Mouse (Mus musculus) erythroblast, embryonic 14.5 days (primary cell): Measurements from ENCODE around the gene Pik3r3.

Experiments
- GATA1 ChIP-seq: IDR thresholded peaks from 2 replicates; pipeline ENCODE4 v1.6.1; 2012; ENCODE audit warnings: low read length, inconsistent platforms, mixed read lengths
- TAL1 ChIP-seq: IDR thresholded peaks from 3 replicates; pipeline ENCODE4 v1.6.1; 2012; ENCODE audit warnings: low read length, inconsistent platforms, mixed read lengths

DNA sequence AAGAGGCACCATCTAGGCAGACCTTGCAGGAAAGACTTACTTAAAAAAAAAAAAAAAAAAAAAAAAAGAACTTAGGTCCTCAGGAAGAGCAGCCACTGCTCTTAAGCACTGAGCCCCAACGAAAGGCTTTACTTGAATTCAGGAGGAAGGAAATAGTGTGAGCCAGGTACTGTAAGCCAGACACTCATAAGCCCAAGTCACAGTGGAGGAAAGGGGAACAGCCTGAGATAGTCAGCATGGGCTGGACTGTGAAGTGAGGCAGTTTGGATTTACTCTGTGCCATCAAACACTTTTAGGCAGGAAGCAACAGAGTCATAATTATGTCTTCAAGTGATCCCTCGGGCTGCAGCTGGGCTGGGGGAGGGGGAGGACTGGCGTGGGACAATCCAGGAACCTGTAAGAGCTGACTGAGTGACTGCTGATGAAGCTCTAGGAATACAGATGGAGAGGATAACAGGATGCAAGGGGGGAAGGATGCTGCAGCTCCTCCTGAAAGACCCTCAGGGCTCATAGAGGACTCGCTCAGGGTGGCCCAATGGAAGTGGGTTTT, 29.1 kb upstream of the Pik3r3 start:
- TF ChIP-seq GATA1 (no peak), TAL1 (no peak)
